Mouse (Mus musculus) lung, postnatal 10 days (tissue): ENCODE results near the gene Fmo5.

ENCODE experiments used
- DNase-seq: peaks from one replicate; pipeline ENCODE4 v3.0.0; 2021

Gene Fmo5

DNA sequence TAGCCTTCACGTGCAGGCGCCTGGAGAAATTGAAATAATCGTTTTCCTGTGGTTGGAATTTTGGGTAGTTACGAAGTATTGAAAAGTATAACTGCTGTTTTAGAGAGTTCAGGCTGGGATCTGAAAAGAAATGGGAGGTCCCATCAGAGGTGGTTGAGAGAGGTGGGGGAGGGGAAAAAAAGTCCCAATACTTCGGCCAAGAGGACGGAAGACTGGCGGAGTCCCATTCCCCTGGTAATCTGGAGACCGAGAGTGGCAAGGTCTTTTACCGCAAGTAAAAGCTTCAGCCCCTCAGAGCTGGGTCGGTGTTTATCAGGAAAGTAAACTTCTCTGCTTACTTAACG is 53.5 kb downstream of the Fmo5 start:
- DNase-seq = no peak

DNA sequence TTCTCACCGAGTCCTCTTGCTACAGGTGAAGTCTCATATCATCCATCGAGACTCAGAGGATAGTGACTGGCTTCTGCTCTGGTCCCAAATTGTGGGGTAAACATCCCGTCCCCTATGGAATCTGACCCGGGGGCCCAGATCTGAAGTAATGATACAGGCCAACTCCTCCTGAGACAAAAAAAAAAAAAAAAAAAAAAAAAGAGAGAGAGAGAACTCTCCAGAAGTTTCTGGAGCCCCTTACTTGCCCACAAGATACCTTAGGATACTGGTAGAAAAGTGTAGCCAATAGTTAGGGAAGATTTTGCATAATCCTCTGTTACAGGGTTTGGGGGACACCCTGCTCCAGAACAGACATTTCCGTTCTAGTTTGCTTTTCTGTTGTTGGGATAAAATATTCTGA is 54.0 kb downstream of the Fmo5 start:
- DNase-seq = no peak

DNA sequence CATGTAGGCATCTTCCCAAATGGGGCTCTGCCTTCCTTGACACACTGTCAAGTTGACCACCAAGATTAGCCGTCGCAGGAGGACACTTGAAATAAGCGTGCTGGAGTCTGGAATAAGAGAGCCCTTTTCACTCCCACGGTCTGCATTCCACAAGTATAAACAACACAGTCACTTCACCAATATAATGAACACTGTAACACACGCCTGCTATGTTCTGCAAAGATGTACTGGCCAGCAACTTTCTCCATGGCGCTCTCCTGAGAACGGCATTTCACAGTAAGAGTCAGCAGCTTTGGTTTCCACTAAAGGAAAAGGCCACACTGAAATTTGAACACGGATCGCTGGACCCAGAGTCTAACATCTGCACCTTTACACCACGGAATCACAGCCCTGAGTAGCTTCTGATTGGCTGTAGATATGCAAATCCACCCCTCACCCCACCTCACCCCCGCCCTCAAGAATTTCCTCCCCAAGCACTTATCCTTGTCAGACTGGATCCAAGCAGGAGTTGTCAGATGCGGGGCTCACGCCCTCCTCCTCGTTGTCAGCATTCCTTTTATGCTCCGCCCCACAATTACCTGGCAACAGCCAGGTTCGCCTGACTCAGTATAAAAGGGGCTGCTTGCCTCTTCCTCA is 55.1 kb downstream of the Fmo5 start:
- DNase-seq = peak; percentile 68

DNA sequence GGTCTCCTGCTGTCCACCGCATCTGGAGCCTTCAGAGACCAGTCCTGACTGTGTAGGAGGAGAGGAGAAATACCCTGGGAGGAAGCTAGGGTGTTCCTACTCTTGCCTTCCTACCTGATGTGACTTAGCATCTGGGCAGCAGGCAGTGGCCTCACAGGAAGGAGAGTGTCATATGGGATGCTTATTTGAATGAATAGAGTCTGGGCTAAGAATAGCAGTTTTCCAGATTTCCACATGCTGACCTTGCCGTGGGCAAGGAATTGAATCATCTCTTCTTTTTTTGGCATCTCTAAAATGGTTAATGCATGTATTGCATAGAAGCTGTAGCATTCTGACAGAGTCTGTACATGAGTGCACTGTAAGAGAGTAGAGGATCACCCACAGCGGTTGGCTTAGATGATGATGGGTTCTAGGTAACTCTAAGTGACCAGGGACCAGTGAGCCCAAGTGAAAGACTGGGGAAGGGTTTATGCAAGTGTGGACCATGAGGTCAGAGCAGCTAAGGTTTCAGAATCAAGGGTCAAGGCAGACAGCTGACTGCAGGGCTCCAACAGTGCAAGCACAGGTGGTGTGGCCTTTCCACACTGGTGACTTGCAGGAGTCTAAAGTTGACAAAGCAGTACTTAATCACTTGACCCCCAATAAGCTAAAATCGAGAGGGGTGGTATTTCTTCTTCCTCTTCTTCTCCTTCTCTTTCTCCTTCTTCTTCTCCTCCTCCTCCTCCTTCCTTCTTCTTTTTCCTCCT is 57.9 kb downstream of the Fmo5 start:
- DNase-seq = no peak

DNA sequence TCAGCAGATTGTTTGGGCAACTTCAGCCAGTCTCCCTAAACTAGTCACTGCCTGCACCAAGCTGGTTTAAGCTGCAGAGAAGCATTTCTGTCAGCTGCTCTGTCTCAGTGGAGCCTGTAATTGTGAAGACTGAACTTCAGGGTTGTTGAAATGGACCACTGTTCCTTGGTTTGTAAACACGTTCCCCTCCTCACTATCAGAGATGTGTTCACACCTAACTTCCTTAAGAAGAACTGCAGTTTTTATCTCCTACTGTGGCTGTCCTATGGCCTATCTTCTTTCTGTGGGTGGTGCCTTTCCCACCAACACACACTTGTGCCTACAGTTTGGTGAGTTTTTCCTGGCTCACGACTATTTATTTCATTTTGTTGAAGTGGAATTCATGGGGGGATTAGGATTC is 60.7 kb downstream of the Fmo5 start:
- DNase-seq = no peak

DNA sequence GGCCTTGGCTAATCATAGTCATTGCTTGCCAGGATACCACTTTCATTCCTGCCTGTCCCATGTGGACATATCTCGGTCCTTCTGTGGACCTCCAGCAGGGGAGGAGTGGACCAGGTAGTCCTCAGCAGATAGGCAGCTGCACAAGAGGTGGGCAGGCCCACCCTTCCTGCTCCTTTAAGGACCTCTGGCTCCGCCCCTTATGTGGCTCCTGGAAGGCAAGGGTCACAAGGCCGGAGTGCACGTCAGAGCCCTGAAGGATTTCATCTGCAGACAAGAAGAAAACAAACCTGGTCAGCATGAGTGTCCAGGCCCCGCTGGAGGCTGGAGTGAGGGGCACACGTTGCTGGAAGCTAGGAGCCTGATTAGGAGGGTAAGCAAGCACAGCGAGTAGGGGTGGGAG is 62.0 kb downstream of the Fmo5 start:
- peak; percentile 13 for DNase-seq

DNA sequence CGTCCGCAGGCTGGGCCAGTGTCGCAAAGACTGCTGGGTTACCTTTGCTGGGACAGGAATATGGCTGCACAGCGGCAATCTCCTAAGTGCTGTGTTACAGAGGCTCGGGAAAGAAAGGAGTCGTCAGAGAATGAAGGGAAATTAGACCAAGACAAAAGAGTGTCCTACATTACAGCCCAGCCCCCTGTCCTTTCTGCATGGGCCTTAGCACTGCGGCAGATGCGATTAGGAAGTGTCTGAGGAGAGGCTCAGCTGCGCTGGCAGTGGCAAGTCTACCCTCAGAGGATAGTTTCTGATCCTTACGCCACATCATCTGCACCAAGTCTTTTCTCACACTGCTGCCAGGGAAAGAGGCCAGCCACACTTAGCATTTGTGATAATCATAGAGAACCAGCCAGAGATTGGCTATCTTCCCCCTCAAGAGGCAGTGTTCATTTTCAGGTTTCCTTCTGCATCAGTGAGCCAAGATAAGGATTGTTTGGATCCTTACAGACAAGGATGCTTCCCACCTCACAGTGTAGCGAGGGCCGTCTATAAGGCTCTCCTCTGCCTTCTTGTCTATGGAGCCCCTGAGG is 62.9 kb downstream of the Fmo5 start:
- DNase-seq = no peak

DNA sequence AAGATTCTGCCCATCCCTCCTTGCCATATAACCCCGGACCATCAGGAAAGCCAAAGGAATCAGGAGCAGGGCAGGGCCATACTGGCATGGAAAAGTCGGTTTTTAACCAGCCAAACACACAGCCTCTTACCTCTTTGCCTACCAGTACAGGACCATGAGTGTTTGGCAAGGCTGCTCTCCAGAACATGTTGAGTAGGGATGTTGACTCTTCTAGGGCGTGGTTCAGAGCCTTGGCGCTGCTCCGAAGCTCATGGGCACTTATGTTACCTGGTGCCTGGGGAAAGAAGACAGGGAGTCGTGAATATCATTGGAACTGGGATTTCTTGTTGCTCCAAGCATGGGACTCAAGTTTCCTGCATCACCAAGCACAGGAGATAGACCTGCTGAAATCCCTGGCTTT is 65.2 kb downstream of the Fmo5 start:
- DNase-seq = peak; percentile 24

DNA sequence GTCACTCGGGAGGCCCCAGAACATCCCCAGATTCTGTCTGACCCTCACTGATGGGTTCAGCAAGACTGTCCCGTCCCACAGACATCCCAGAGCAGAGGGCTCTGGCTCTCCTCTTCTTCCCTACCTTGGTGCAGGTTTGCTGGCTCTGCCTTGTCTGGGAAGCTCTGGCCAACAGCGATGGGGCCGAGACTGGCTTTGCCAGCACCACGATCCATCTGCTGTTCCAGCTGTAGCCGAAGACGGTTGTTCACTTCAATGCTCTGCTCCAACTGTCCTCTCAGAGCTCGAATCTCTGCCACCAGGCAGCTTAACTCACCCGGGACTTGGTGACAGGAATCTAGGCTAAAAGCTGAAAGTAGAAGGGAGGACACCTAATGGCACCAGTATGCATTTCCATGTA is 68.3 kb downstream of the Fmo5 start:
- no peak for DNase-seq

DNA sequence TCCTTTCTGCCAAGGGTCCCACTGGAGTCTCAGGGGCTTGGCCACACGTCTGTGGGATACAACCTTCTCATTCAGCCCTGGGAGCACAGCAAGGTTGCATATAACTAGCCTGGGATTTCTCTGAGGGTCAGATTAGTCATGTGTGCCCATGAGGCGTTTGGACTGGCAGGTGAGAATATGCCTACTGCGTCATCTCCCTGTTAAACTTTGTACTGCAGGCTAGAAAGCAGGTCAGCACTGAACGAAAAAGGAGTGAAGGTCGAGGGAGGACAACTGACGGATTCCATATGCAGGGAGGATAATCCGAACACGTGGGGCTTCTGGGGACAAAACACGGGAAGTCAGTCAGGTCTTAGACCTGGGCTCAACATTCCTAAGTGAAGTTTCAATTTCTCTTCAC is 68.7 kb downstream of the Fmo5 start:
- no peak for DNase-seq

DNA sequence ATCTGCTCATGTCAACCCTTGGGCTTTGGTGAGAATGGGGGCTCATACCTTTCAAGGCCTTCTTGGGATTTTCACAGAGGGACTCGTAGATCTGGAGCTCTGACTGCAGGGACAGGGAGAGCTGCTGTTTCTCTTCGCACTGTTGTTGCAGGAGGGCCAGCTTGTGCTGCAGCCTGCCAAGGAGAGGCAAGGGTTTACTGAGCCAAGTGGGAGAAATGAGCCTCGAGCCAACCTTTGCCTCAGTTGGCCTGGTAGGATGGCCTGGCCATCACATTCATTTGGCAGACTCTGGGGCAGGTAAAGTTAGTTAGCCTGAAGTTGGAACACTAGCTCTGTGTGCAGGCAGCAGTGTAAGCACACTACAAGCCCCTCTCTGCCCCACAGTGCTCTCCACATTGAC is 70.5 kb downstream of the Fmo5 start:
- DNase-seq = no peak

DNA sequence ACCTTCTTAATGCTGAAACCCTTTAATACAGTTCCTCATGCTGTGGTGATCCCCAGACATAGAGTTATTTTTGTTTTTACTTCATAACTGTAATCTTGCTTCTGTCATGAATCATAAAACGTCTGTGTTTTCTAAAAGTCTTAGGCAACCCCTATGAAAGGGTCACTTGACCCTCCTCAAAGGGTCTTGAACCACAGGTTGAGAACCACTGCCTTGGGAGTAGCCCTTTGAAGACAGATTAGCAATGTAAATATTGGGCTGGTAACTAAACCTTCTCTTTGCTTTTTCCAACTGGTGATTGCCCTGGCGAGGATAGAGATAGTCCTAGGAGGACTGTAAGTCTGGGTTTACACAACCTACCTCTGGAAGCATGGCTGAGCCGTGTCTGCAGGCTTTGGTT is 72.6 kb downstream of the Fmo5 start:
- DNase-seq = peak; percentile 12

DNA sequence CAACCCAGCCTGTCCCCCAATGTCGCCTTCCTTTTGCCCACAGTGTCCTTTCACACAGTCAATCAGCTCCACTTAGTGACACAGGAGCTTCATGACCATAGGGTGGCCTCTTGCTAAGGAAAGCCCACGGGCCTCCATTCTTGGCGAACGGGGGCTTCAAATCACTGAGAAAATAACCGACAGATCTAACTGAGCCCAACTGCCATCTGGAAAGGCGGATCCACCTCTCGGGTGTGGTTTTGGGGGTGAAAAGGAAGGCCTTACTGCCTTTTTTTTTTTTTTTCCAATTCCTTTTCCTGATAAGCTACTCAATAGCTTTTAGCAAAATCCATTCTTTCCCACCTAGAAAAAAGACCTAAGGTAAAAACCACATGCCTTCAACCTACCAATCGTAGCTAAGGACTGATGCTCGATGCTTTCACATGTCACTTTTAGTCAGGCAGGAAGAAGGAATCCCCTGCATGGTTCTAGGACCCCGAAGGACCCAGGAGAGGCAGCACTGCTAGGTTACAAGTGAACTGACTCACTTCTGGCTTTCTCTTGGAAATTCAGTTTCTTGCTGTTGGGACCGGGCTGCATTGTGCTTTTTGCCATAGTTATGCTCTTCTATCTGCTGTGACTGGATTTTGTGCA is 74.0 kb downstream of the Fmo5 start:
- no peak for DNase-seq
